Comparison of ENCODE assay signal across 8 mouse cellular contexts in genomic region chrX:7638401-7639091, GRCm38 (mm10). TPM values are rescaled to one million over a fixed set of nuclear protein-coding genes. Genes with fewer than 3 reads are reported as not detected.
A peak's percentile ranks its signal among the peaks of the same experiment; 100 is the strongest.
DNase-seq lines count a peak whose midpoint lies in the region; ATAC-seq and TF ChIP-seq lines count a peak whose summit lies in the region.

Syp (plus strand) TSS chrX:7638471.

- H3K4me1 ChIP-seq in ES-Bruce4 (ENCODE audit: control insufficient read depth, insufficient read depth, low read length), result no peaks in the 10 kb centered on the region
- H3K4me1 ChIP-seq in forebrain, embryonic 13.5 days, result 0 out of 2 replicates have a peak, but pooled peaks cover 10% of the 10 kb centered on the region
- peaks cover 7% of the 10 kb centered on the region for H3K4me1 ChIP-seq in liver, embryonic 16.5 days (ENCODE audit: control insufficient read depth, low read depth, low read length)
- no peaks in the 10 kb centered on the region for H3K4me1 ChIP-seq in neural tube, embryonic 11.5 days (ENCODE audit: control insufficient read depth, insufficient read depth, low read length)
- H3K4me1 ChIP-seq in stomach, embryonic 15.5 days, result no peaks in the 10 kb centered on the region

- intact Hi-C loops in heart, postnatal 10 days (cut with DNase I), result no loop called here

- H3K27ac ChIP-seq in ES-Bruce4 (ENCODE audit: insufficient read depth, low read length), result no peak within 1 kb of the TSS
- peak within 1 kb of the TSS; percentile 57; the same call in 1 of the 2 replicates for H3K27ac ChIP-seq in forebrain, embryonic 13.5 days
- no peak within 1 kb of the TSS for H3K27ac ChIP-seq in liver, embryonic 16.5 days (ENCODE audit: low read length)
- H3K27ac ChIP-seq in neural tube, embryonic 11.5 days (ENCODE audit: low read depth, low read length), result no peak within 1 kb of the TSS
- no peak within 1 kb of the TSS for H3K27ac ChIP-seq in stomach, embryonic 15.5 days

- no peak for TF ChIP-seq CTCF in ES-Bruce4 (IDR thresholded peaks at IDR 0.05; ENCODE audit: low read depth, low read length)

- 25% methylated on average over 40 of the region's 42 CpGs for WGBS in forebrain, embryonic 13.5 days
- WGBS in liver, embryonic 16.5 days (ENCODE audit: insufficient replicate concordance), result 16% methylated on average over 41 of the region's 42 CpGs
- WGBS in neural tube, embryonic 11.5 days, result 20% methylated on average over 42 of the region's 42 CpGs
- WGBS in stomach, embryonic 15.5 days, result 22% methylated on average over 37 of the region's 42 CpGs

- peak; percentile 69 for DNase-seq in c-Kit-positive CD71-positive TER-119-positive erythroid progenitor cells, embryonic 14.5 days (ENCODE audit: low spot score)
- peak; percentile 60 to 71 for DNase-seq in heart, postnatal 10 days
- DNase-seq in layer of hippocampus, adult 11-12 months (ENCODE audit: low spot score), result peak; percentile 89
- peak; percentile 86 for DNase-seq in neural tube, embryonic 11.5 days (ENCODE audit: low spot score)

- TF ChIP-seq EP300 in ES-Bruce4 (IDR thresholded peaks at IDR 0.05; ENCODE audit: insufficient read depth, low read depth, low read length), result peak; percentile 57; the same call in 1 of the 2 replicates

- no peaks in the 10 kb centered on the region for H3K27me3 ChIP-seq in ES-Bruce4 (ENCODE audit: control insufficient read depth, insufficient read depth, low read length, poor library complexity, severe bottlenecking)
- no peaks in the 10 kb centered on the region for H3K27me3 ChIP-seq in forebrain, embryonic 13.5 days
- peaks cover 14% of the 10 kb centered on the region for H3K27me3 ChIP-seq in liver, embryonic 16.5 days (ENCODE audit: control insufficient read depth, insufficient read depth, low read depth, low read length)
- H3K27me3 ChIP-seq in neural tube, embryonic 11.5 days (ENCODE audit: control insufficient read depth, insufficient read depth, low read length), result no peaks in the 10 kb centered on the region
- H3K27me3 ChIP-seq in stomach, embryonic 15.5 days (replicated peaks), result no peaks in the 10 kb centered on the region

- H3K4me3 ChIP-seq in ES-Bruce4 (ENCODE audit: low read depth, low read length), result peak within 1 kb of the TSS; percentile 54
- H3K4me3 ChIP-seq in forebrain, embryonic 13.5 days, result peak within 1 kb of the TSS; percentile 50
- peak within 1 kb of the TSS; percentile 41 for H3K4me3 ChIP-seq in liver, embryonic 16.5 days (ENCODE audit: low read depth, low read length)
- H3K4me3 ChIP-seq in neural tube, embryonic 11.5 days (ENCODE audit: low read depth, low read length), result peak within 1 kb of the TSS; percentile 39
- H3K4me3 ChIP-seq in stomach, embryonic 15.5 days (replicated peaks), result peak within 1 kb of the TSS; percentile 30

- no peak within 1 kb of the TSS for H3K9ac ChIP-seq in ES-Bruce4 (ENCODE audit: low read depth, poor library complexity, severe bottlenecking)
- peak within 1 kb of the TSS; percentile 66 for H3K9ac ChIP-seq in forebrain, embryonic 13.5 days
- H3K9ac ChIP-seq in liver, embryonic 16.5 days (ENCODE audit: low read depth, low read length), result peak within 1 kb of the TSS; percentile 40; the same call in 1 of the 2 replicates
- peak within 1 kb of the TSS; percentile 50 for H3K9ac ChIP-seq in neural tube, embryonic 11.5 days (ENCODE audit: low read length)
- H3K9ac ChIP-seq in stomach, embryonic 15.5 days, result no peak within 1 kb of the TSS

- peak; percentile 87 for ATAC-seq in forebrain, embryonic 13.5 days
- ATAC-seq in liver, embryonic 16.5 days (ENCODE audit: low read depth), result peak; percentile 90
- ATAC-seq in neural tube, embryonic 11.5 days (ENCODE audit: insufficient read depth, low FRiP score, low TSS enrichment), result peak; percentile 81
- ATAC-seq in stomach, embryonic 15.5 days (ENCODE audit: insufficient read depth, low FRiP score, low read depth), result peak; percentile 81

- no peaks in the 10 kb centered on the region for H3K9me3 ChIP-seq in ES-Bruce4 (replicated peaks; ENCODE audit: control insufficient read depth, insufficient read depth, low read length, poor library complexity, severe bottlenecking)
- H3K9me3 ChIP-seq in forebrain, embryonic 13.5 days (replicated peaks), result no peaks in the 10 kb centered on the region
- H3K9me3 ChIP-seq in liver, embryonic 16.5 days (replicated peaks; ENCODE audit: control insufficient read depth, low read length), result no peaks in the 10 kb centered on the region
- H3K9me3 ChIP-seq in neural tube, embryonic 11.5 days (ENCODE audit: control insufficient read depth, low read length), result no peaks in the 10 kb centered on the region
- no peaks in the 10 kb centered on the region for H3K9me3 ChIP-seq in stomach, embryonic 15.5 days

- no peak for TF ChIP-seq POLR2A in ES-Bruce4 (IDR thresholded peaks at IDR 0.05; ENCODE audit: insufficient read depth, low read length)

- no peaks in the 10 kb centered on the region for H3K36me3 ChIP-seq in ES-Bruce4 (ENCODE audit: control insufficient read depth, insufficient read depth, low read length, poor library complexity, severe bottlenecking)
- H3K36me3 ChIP-seq in forebrain, embryonic 13.5 days (ENCODE audit: poor library complexity, severe bottlenecking), result no peaks in the 10 kb centered on the region
- no peaks in the 10 kb centered on the region for H3K36me3 ChIP-seq in liver, embryonic 16.5 days (ENCODE audit: control insufficient read depth, insufficient read depth)
- no peaks in the 10 kb centered on the region for H3K36me3 ChIP-seq in neural tube, embryonic 11.5 days (ENCODE audit: control insufficient read depth, insufficient read depth, low read length)
- no peaks in the 10 kb centered on the region for H3K36me3 ChIP-seq in stomach, embryonic 15.5 days

- H3K4me2 ChIP-seq in forebrain, embryonic 13.5 days, result peak within 1 kb of the TSS; percentile 65
- peak within 1 kb of the TSS; percentile 54 for H3K4me2 ChIP-seq in liver, embryonic 16.5 days (ENCODE audit: low read depth, low read length)
- H3K4me2 ChIP-seq in neural tube, embryonic 11.5 days (ENCODE audit: low read depth), result peak within 1 kb of the TSS; percentile 41
- H3K4me2 ChIP-seq in stomach, embryonic 15.5 days, result peak within 1 kb of the TSS; percentile 50

RNA-seq across cellular contexts. Expression of gene Syp, which starts in this region (rescaled TPM):
- polyA plus RNA-seq in ES-Bruce4 (2011; ENCODE audit: insufficient read depth, insufficient read length, low read depth, missing spikeins), result 5.3 and 5.9 TPM in 2 replicates
- polyA plus RNA-seq in forebrain, embryonic 13.5 days (2015; fragmentation: Nextera tagmentation; extraction: Ambion mirVana), result 62.0 and 66.7 TPM in 2 replicates
- 1 to 10 TPM in 1 of 2 experiments, under 1 TPM in 1; 0.57 to 1.9 TPM for total RNA-seq in heart, postnatal 10 days (2021)
- 0.25 and 0.32 TPM in 2 replicates for polyA plus RNA-seq in liver, embryonic 16.5 days (2015; fragmentation: Nextera tagmentation; extraction: Ambion mirVana)
- polyA plus RNA-seq in neural tube, embryonic 11.5 days (2014; fragmentation: Nextera tagmentation; extraction: Ambion mirVana), result 15.5 and 18.6 TPM in 2 replicates
- 7.3 and 7.5 TPM in 2 replicates for polyA plus RNA-seq in stomach, embryonic 15.5 days (2015; fragmentation: Nextera tagmentation; extraction: Ambion mirVana)

Comparison
In these comparisons a context has a peak if more than half of its experiments do, and no peak if none do; other contexts are left out.
1. Peak in ATAC-seq, H3K4me3 ChIP-seq, H3K9ac ChIP-seq and H3K4me2 ChIP-seq in liver, embryonic 16.5 days; RNA of the gene not detected or under 1 TPM.
2. H3K9ac ChIP-seq: peak in forebrain, embryonic 13.5 days (single experiment) and neural tube, embryonic 11.5 days (single experiment); none in ES-Bruce4 (single experiment) and stomach, embryonic 15.5 days (single experiment).
3. Peak in every context shown above with its lines, with median percentiles within 50 percentile points of each other: H3K4me3 ChIP-seq, DNase-seq, ATAC-seq and H3K4me2 ChIP-seq.